ENCODE assay signal across 8 mouse cellular contexts in genomic region chr1:74028881-74029266, GRCm38 (mm10).
DNase-seq lines count a peak whose midpoint lies in the region; ATAC-seq and TF ChIP-seq lines count a peak whose summit lies in the region.
"Had no signal": no experiment of that assay in that cellular context is flagged by ENCODE, and none has a peak within 500 bp of the region (broad histone marks: within the 10 kb centered on the region; RNA-seq: fewer than 3 reads in every experiment).

No protein-coding gene starts in this region.

- WGBS in forebrain, embryonic 15.5 days = 81% methylated on average over 5 of the region's 5 CpGs

- H3K36me3 ChIP-seq in forebrain, embryonic 15.5 days = no peaks in the 10 kb centered on the region
- H3K36me3 ChIP-seq: liver, embryonic 15.5 days had no signal

- H3K4me2 ChIP-seq in forebrain, embryonic 15.5 days (replicated peaks) = no peak overlapping the region
- H3K4me2 ChIP-seq: liver, embryonic 15.5 days had no signal

- H3K9me3 ChIP-seq in forebrain, embryonic 15.5 days = no peaks in the 10 kb centered on the region
- H3K9me3 ChIP-seq: liver, embryonic 15.5 days had no signal

- peak; percentile 8 for ATAC-seq in Patski
- no peak for ATAC-seq in forebrain, embryonic 15.5 days (replicated peaks)

- DNase-seq in 3T3-L1 (ENCODE audit: low read depth, low spot score) = peak; percentile 83
- DNase-seq in Patski (ENCODE audit: low read depth, low spot score) = no peak
- DNase-seq in heart, adult 8-10 months (ENCODE audit: low spot score) = peak; percentile 82
- peak; percentile 58 to 82 for DNase-seq in kidney, postnatal 25 days
- DNase-seq in thymus, postnatal 0 days (ENCODE audit: low spot score) = no peak
- no peak for DNase-seq in left cerebral cortex, postnatal 36 days (ENCODE audit: low spot score in 2 of 2)

- H3K27ac ChIP-seq in forebrain, embryonic 15.5 days (replicated peaks) = no peak overlapping the region

- POLR2A ChIA-PET in Patski (lab: Charles Lee) = interaction anchor here (0.6 to 13.7 kb wide), 9 partner anchors 8 to 32 kb away, joined by 3 to 201 read pairs (median 4); no protein-coding TSS in a partner anchor

- peaks cover 26% of the 10 kb centered on the region for H3K4me1 ChIP-seq in forebrain, embryonic 15.5 days

- CTCF ChIA-PET in Patski (lab: Charles Lee) = interaction anchor here (1.0 to 1.6 kb wide), 3 partner anchors 8 to 49 kb away, joined by 3 to 4 read pairs (median 3); no protein-coding TSS in a partner anchor

- TF ChIP-seq CTCF in Patski (IDR thresholded peaks at IDR 0.05) = no peak

- no peak overlapping the region for H3K9ac ChIP-seq in forebrain, embryonic 15.5 days (replicated peaks)
- H3K9ac ChIP-seq: liver, embryonic 15.5 days had no signal

- intact Hi-C loops in left cerebral cortex, postnatal 36 days (cut with DNase I) = no loop called here

- no peaks in the 10 kb centered on the region for H3K27me3 ChIP-seq in Patski
- H3K27me3 ChIP-seq in forebrain, embryonic 15.5 days = no peaks in the 10 kb centered on the region

- in situ Hi-C loops in Patski (cut with MboI; ENCODE audit: low pct_unique_long_range_greater_than_20kb) = loop anchor here (25.0 kb wide), 1 partner anchor 1192 kb away; no protein-coding TSS in a partner anchor

- no peak overlapping the region for H3K4me3 ChIP-seq in forebrain, embryonic 15.5 days
- H3K4me3 ChIP-seq: liver, embryonic 15.5 days had no signal

Comparison
In these comparisons a context has a peak if more than half of its experiments do, and no peak if none do; other contexts are left out.
1. DNase-seq: peak in 3T3-L1 (single experiment), heart, adult 8-10 months (single experiment) and kidney, postnatal 25 days (2 of 2); none in Patski (single experiment), thymus, postnatal 0 days (single experiment) and left cerebral cortex, postnatal 36 days (0 of 2).